Mouse (Mus musculus): ENCODE data around the gene Esr2.

DNA sequence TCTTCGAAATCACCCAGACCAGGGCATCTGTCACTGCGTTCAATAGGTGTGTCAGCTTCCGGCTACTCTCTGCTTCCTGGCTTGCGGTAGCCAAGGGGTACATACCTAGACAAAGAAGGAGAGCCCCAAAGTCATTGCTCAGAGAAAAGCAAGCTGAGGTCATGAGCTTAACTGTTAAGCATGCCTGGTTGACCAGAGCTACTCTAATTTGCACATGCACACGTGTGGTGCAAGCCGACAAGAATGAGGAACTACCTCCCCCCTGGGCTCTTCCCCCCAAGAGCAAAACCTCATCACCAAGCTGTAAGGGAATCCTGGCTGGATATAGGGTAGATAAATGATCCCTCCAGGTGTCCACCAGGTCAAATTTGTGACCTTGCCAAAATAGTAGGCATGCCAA is 53.8 kb downstream of the Esr2 start:
- TF ChIP-seq CTCF (IDR thresholded peaks at IDR 0.05; ENCODE audit: borderline replicate concordance, insufficient read depth, low read depth, low read length), result no peak
- no peak for TF ChIP-seq POLR2A (IDR thresholded peaks at IDR 0.05; ENCODE audit: borderline replicate concordance, insufficient read depth, low read length)

All from cerebellum, adult 2 months (tissue).